Mouse (Mus musculus) embryo, embryonic 9.5 days (tissue): ENCODE data around the gene Atp1a1.

ENCODE experiments used
- DNase-seq: peaks from one replicate; pipeline ENCODE4 v3.0.0-alpha.2; 2017; ENCODE audit errors: extremely low spot score

Gene Atp1a1

GRCm38 (mm10) chr3:101604550-101605223 is at the start of gene Atp1a1:
TSS of gene Atp1a1 (minus strand) at chr3:101604684.
- DNase-seq = peak; percentile 98

DNA sequence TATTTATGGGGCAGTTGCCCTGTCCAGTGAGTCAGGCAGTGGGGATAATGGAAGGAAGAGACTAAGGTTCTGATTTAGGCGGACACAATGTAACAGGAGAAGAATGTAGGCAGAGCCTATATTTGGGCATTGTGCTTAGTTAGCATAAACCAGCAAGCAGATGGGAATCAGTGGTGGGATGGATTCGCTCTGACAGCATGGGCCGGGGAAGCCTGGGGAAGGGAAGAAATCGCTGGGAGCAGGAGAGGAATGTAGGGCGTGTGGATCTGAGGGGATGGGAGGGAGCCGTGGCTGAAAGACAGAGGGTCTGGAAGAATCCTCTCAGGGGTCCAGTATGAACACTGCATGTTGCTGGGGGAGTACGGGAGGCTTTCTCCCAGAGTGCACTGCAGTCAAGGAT is 49.0 kb upstream of the Atp1a1 start:
- DNase-seq = no peak

- no peak for DNase-seq
These were observed 48.5 kb upstream of the Atp1a1 start for GRCm38 (mm10) chr3:101652967-101653366.

GRCm38 (mm10) chr3:101650328-101650727 is 45.8 kb upstream of the Atp1a1 start:
- DNase-seq = no peak

DNA sequence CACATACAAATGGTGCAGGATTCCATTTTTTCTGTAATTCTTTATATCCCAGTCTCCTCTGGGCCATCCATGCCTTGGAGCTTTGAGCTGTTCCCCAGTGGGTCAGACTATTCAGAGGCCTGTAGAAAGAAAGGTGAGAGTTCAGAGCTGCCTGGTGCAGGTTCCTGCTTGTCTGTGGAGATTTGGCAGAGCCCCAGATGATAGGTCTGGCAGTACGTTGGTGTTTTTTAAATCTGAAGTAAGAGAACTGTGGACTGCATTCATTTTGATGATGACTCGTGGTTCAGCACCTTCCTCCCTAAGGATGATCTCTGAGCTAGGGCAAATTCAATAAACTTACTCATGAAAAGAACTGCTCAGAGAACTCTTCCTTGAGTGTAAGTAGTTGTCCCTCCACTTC is 44.8 kb upstream of the Atp1a1 start:
- DNase-seq = no peak

GRCm38 (mm10) chr3:101648096-101648793 is 43.8 kb upstream of the Atp1a1 start:
- DNase-seq = no peak

DNA sequence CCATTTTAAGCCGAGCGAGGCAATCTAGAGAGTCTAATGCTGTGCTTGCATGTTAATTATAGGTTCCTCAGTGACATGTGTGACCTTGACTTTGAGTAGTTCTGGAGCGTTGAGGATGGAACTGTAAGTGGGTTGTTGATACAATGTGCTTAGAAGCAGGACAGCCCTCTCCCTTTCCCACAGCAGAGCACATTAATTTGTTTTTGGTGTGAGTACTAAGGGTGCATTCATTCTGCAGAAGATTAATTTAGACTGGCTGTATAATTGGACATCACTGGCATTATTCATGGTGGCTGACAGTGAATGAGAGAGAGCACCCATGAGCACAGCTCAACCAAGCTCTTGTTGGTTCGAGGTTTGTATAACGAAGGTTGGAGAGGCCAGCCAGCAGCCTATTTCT is 42.3 kb upstream of the Atp1a1 start:
- no peak for DNase-seq

DNA sequence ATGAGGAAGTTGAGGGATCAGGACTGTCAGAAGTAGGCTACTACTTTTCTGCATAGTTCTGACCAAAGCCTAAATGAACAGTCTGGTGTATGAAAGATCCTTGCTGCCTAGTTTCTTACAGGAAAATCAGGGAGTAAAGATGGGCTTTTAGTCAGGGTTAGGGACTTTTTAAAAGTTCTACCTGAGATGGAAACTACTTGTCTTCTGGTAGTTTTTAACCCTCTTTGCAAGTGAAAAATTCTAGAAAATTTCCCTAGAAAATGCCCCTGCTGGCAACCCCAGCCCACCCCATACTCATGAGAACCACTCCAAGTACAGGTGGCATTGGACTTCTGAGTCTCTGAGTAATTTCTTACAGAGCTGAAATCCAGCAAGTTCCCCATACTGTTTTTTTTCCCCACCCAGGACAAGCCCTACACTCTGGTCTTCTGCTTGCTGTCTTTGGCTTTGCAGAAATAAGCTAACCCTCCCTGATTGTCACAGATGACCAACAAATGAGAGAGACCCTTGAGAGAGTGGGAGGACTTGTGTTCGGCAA is 41.2 kb upstream of the Atp1a1 start:
- DNase-seq = no peak

DNA sequence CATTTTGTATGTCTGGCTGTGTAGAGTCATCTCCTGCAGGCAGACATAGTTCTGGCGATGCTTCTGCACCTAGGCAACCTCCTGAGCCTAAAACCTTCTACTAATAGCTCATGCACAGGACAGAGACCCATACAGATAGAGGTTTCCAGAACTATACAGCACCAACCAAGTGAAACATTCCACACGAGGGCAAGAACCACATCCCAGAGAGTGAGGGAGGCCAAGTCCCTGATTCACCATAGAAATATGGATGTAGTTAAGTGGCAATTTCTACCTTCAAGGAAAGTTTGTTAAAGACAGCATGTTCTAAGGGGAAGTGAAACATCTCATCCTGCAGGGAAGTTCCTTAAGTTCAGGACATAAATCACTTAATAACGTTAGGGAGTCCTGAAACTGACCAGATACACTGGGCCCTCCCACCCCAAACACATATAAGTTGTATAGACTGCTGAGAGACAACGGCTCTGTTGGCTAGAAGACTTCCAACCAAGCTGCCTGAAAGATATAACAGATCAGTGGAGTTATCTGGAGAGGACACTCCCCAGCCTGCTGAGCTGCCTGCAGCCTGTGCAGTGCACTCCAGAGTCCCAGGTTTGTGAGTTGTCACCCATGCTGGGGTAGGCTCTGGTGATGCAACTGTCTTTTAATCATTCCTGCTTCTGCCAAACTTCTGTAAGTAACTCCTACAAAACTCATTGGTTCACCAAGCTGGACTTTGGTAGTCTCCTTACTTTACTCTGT is 39.7 kb upstream of the Atp1a1 start:
- no peak for DNase-seq

DNA sequence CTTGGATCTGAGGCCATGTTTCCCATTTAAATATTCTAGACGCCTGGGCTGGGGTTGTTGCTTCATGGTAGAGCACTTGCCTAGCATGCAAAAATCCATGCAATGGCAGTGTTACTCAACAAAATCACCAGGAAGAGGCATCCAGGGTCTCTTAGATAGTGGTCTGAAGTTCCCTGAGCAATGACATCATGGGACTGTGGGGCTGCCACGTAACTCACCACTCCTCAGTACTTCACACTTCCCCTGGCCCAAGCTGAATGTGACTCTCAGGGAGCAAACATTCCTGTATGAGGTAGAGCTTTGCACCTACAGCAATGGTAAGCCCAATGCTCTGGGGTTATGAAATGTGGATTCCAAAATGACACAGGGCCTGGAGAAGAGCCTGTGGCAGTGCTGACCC is 38.8 kb upstream of the Atp1a1 start:
- DNase-seq = no peak

GRCm38 (mm10) chr3:101638223-101638622 is 33.7 kb upstream of the Atp1a1 start:
- DNase-seq = no peak

DNA sequence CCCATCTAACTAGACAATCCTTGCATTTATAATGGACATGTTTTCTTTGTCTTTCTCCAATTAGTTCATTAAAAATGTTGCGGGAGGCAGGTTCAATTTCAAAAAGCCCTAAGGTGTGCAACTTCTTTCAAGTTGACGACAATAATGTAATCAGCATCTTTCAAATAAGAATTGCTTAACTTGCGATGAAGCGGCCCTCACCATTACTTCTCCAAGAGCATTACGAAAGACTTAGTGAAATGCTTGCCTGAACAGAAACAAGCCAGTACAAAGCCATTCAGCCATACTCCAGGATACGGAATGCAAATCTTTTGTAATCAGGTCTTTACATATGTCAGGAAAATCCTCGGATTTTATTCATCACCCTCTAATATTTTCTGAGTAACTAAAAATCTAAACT is 32.0 kb upstream of the Atp1a1 start:
- no peak for DNase-seq

DNA sequence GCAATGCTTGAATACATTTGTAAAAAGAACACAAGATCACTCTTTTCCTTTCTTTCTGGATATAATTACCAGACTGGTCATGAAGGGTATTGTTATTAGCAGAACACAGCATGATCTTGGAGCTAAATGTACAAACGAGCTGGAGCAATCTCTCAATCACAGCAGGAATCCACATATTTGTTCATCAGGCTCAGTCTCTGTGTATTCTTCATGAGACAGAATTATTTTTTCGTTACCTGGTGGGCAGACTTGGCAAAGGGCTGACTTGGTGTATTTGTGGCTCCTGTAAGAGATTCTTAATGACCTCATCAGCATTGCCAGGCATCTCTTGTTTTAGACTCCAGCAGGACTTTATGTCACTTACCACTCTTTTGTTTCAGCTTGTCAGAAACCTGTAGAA is 31.6 kb upstream of the Atp1a1 start:
- DNase-seq = no peak

- DNase-seq = no peak
These were observed 29.8 kb upstream of the Atp1a1 start for GRCm38 (mm10) chr3:101634141-101634900.

DNA sequence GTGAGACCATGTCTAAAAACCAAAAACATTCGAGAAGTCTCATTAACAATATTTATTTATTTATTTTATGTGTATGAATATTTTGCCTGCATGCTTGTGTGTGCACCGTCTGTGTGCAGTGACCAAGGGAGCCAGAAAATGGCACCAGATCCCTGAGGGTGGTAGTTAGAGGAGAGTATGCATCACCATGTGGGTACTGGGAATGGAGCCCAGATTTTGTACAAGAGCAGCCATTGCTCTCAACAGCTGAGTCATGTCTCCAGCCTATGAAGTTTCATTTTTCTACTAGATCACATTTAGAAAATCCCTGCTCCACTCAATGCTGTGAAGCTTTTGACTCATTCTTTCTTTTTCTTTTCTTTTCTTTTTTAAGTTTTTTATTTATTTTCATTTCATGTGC is 23.8 kb upstream of the Atp1a1 start:
- no peak for DNase-seq

DNA sequence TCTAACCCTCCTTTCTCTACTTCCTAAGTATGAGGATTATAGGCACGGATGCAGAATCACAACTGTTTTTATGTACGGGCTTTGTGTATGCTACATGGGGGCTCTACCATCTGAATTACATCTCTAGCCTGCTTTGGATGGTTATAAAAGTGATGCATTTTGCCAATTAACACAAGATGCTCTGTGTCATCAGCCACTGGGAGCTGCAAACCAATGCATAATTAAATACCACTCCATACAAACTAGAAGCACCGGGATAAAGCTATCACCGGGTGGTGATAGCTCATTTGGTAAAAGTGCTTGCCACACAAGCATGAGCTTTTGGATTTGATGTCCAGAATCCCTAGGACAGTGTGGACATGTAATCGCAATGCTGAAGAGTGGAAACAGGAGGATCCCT is 19.8 kb upstream of the Atp1a1 start:
- no peak for DNase-seq

GRCm38 (mm10) chr3:101619017-101619416 is 14.5 kb upstream of the Atp1a1 start:
- DNase-seq = no peak

- no peak for DNase-seq
These were observed 14.0 kb upstream of the Atp1a1 start for GRCm38 (mm10) chr3:101618505-101618904.

GRCm38 (mm10) chr3:101617451-101617850 is 13.0 kb upstream of the Atp1a1 start:
- DNase-seq = no peak

DNA sequence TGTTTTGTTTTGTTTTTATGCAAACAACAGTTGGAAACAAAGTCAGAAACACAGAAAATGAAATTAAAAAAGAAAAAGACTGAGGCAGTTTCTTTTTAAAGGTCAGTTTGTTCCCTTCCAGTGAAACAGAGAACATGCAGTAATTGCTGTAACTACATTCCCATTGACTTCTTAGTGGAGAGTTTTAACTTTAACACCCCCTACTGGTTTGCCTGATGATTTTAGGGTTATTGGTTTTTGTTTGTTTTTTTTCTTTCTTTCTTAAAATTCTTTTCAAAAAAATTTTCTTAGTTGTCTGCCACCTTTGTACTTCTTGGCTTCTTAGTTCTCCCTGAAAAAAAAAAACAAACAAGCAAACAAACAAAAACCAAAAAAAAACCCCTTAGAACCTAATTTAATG is 12.5 kb upstream of the Atp1a1 start:
- no peak for DNase-seq

- DNase-seq = no peak
These were observed 11.4 kb upstream of the Atp1a1 start for GRCm38 (mm10) chr3:101615856-101616255.
